Mouse (Mus musculus) heart, embryonic 11.5 days (tissue): Measurements from ENCODE around the gene Tbx4. TPM values are rescaled to one million over a fixed set of nuclear protein-coding genes. Genes with fewer than 3 reads are reported as not detected.

Experiments used
- ATAC-seq: fragments of 200-750 bp; cut with Nextera tagmentation; replicated peaks from 2 replicates; pipeline ENCODE4 v1.8.0; 2017; ENCODE audit warnings: moderate library complexity; ENCODE audit not compliant: insufficient number of reproducible peaks, low FRiP score, low TSS enrichment
- H3K27ac ChIP-seq: fragments of 300-500 bp; sonication (generic); 2 replicates; pipeline ENCODE4 v1.5.1; 2014; ENCODE audit warnings: mild to moderate bottlenecking, low read depth, low read length
- H3K27me3 ChIP-seq: fragments of 300-500 bp; sonication (generic); 2 replicates; pipeline ENCODE4 v1.6.1; 2014; ENCODE audit warnings: mild to moderate bottlenecking, low read length, mixed read lengths; ENCODE audit not compliant: control insufficient read depth, insufficient read depth
- H3K36me3 ChIP-seq: fragments of 300-500 bp; sonication (generic); 2 replicates; pipeline ENCODE4 v1.6.1; 2014; ENCODE audit warnings: mild to moderate bottlenecking, low read length, moderate library complexity, mixed read lengths; ENCODE audit not compliant: control insufficient read depth, insufficient read depth
- H3K4me1 ChIP-seq: fragments of 300-500 bp; sonication (generic); 2 replicates; pipeline ENCODE4 v1.6.1; 2014; ENCODE audit warnings: low read length; ENCODE audit not compliant: control insufficient read depth, insufficient read depth
- H3K4me2 ChIP-seq: fragments of 300-500 bp; sonication (generic); 2 replicates; pipeline ENCODE4 v1.6.1; 2014; ENCODE audit warnings: mild to moderate bottlenecking, moderate library complexity
- H3K4me3 ChIP-seq: fragments of 300-500 bp; sonication (generic); 2 replicates; pipeline ENCODE4 v1.5.1; 2014; ENCODE audit warnings: low read depth, low read length
- H3K9ac ChIP-seq: fragments of 300-500 bp; sonication (generic); 2 replicates; pipeline ENCODE4 v1.6.1; 2014; ENCODE audit warnings: mild to moderate bottlenecking, low read depth, low read length, moderate library complexity
- H3K9me3 ChIP-seq: fragments of 300-500 bp; sonication (generic); replicated peaks from 2 replicates; pipeline ENCODE4 v1.6.1; 2016; ENCODE audit warnings: low read length; ENCODE audit not compliant: control insufficient read depth
- WGBS: fragments of 180-500 bp; shearing (Covaris S2); extraction: QIAGEN DNeasy Blood & Tissue Kit; methylation state at CpG from one replicate; pipeline ENCODE4 v1.1.7; 2014; ENCODE audit not compliant: insufficient replicate concordance; 5-methylcytosine and 5-hydroxymethylcytosine counted together
- polyA plus RNA-seq: library from polyadenylated mRNA; unstranded; fragments of >200 nt; fragmentation: Nextera tagmentation; extraction: Ambion mirVana; gene quantifications from 2 replicates; pipeline ENCODE4 v1.2.1, GENCODE M21; 2014

Tbx4 gene
- polyA plus RNA-seq, 1 experiment from 2014 or later: 0.82 TPM

DNA sequence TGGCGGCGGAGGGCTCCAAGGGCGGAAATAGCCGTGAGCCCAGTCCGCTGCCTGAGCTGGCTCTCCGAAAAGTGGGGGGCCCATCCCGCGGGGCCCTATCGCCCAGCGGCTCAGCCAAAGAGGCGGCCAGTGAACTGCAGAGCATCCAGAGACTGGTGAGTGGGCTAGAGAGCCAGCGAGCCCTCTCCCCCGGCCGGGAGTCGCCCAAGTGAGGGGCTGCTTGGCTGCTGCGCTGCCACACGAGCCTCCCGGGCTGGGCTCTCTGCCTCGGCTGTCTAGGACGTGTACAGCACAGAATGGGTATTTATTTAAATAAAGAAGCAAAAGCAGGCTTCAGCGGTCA, 45.4 kb upstream of the Tbx4 start:
- H3K27ac ChIP-seq: no peak overlapping the region
- peaks cover 77% of the 10 kb centered on the region for H3K27me3 ChIP-seq
- no peak for ATAC-seq
- no peaks in the 10 kb centered on the region for H3K9me3 ChIP-seq
- peak overlapping the region; percentile 47; the same call in 1 of the 2 replicates for H3K9ac ChIP-seq
- peak overlapping the region; percentile 93 for H3K4me2 ChIP-seq
- WGBS: 9% methylated on average over 21 of the region's 21 CpGs
- peak overlapping the region; percentile 34 for H3K4me3 ChIP-seq
- no peaks in the 10 kb centered on the region for H3K36me3 ChIP-seq
- peaks cover 36% of the 10 kb centered on the region for H3K4me1 ChIP-seq

DNA sequence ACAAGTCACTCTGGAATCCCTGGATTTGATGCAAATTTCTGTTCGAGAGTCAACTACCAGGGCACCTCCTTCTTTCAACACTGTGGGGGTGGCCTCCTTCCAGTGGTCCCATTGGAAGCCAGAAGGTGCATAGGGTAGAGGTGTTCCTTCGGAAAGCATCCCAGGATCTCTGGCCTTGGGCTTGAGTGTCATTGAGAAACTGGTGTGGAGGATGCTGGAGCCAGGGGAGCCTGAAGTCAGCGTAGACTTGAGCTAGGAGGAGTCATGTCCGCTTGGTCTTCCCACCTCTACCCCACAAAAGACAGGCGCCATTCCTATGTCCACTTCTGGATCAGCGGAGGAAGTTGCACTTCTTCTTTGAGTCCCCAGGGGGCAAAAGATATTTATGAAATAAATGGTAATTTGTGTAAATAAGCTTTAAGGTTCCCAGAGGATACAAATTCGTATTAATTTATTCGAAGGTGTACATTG, 45.0 kb upstream of the Tbx4 start:
- Histone ChIP-seq H3K36me3 (no peaks in the 10 kb centered on the region), H3K4me3 (no peak overlapping the region), H3K27me3 (peaks cover 74% of the 10 kb centered on the region), H3K4me2 (peak overlapping the region; percentile 93), H3K9me3 (no peaks in the 10 kb centered on the region), H3K9ac (no peak overlapping the region), H3K4me1 (peaks cover 36% of the 10 kb centered on the region), H3K27ac (no peak overlapping the region)
- WGBS: 15% methylated on average over 8 of the region's 8 CpGs
- no peak for ATAC-seq

DNA sequence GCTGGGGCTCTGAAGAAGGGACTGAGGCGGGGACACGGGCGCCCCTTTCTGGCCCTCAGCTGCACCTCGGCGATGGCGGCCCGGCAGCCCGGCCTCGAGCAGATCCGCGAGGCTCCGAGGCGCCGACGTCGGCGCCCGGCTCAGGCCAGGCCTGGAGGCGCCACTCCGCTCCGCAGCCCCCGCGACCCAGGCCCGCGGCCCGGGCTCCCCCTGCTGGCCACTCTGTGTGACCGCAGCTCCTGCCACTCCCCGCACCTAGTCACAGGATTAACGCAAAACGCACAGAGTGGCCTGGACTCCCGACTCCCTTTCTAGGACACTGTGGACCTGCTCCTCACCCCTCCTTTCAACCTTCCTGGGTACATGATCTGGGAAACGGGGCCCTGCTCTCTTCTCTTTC, 44.2 kb upstream of the Tbx4 start:
- peak; percentile 27; the same call in 1 of the 2 replicates for ATAC-seq
- 0% methylated on average over 30 of the region's 32 CpGs for WGBS
- H3K36me3 ChIP-seq: no peaks in the 10 kb centered on the region
- peaks cover 74% of the 10 kb centered on the region for H3K27me3 ChIP-seq
- no peaks in the 10 kb centered on the region for H3K9me3 ChIP-seq
- H3K9ac ChIP-seq: peak overlapping the region; percentile 75
- H3K4me1 ChIP-seq: peaks cover 35% of the 10 kb centered on the region
- peak overlapping the region; percentile 76 for H3K4me2 ChIP-seq
- H3K4me3 ChIP-seq: peak overlapping the region; percentile 41
- H3K27ac ChIP-seq: 0 out of 2 replicates have a peak overlapping the region, but pooled peaks have one; percentile 25

DNA sequence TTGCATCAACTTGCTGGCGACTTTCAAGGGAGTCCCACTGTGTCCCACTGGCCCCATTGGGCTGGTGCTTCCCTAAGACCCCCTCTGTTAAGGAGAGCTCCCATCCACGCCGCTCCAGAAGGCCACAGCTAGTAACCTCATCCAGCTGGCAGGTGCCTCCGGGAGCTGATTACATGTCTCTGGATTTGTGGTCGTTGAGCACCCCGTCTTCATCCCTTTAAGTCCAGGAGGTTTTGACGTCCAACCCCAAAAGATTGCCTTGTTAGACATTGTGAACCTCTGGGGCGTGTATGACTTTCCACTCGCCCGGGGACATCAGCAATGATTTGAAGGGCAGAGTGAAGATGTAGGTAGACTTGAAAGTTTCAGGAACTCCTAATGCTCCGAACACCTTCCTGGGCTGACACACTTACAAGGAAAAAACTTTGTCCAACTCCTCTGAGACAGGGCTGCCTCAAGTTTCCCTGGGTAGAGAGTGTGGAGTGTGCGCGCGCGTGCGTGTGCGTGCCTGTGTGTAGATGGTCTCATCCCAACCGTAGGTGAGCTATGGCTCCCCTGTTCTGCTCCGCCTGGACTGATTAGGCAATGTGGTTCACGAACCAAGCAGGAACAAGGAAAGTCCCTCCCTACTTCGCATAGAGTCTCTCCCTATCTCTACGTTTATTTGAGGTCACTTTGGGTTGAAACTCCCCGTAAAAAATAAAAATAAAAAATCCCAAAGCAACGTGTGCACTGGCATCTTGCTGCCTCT, 43.5 kb upstream of the Tbx4 start:
- H3K4me2 ChIP-seq: peak overlapping the region; percentile 76
- peaks cover 69% of the 10 kb centered on the region for H3K27me3 ChIP-seq
- H3K4me1 ChIP-seq: peaks cover 30% of the 10 kb centered on the region
- H3K36me3 ChIP-seq: no peaks in the 10 kb centered on the region
- 0 out of 2 replicates have a peak overlapping the region, but pooled peaks have one; percentile 31 for H3K27ac ChIP-seq
- WGBS: 6% methylated on average over 24 of the region's 24 CpGs
- 0 out of 2 replicates have a peak overlapping the region, but pooled peaks have one; percentile 49 for H3K9ac ChIP-seq
- no peak for ATAC-seq
- H3K4me3 ChIP-seq: peak overlapping the region; percentile 50
- no peaks in the 10 kb centered on the region for H3K9me3 ChIP-seq

DNA sequence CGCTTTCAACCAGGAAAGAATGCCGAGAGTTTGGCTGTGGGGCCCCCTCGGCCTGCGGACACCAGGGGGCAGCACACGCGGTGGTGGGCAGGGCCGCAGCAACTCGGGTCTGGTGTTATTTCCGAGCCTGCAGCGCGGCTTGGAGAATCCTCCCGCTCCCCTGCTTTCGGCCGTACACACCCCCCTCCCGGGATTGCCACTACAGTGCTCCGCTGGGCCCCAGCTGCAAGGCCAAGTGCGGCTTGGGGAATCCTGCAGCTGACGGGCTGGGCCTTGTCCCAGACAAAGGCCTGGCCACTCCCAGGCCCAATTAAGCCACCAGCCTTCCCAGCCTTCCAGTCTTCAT, 42.9 kb upstream of the Tbx4 start:
- peak overlapping the region; percentile 50 for H3K4me3 ChIP-seq
- peak overlapping the region; percentile 63 for H3K9ac ChIP-seq
- H3K27ac ChIP-seq: peak overlapping the region; percentile 24; the same call in 1 of the 2 replicates
- ATAC-seq: no peak
- under 1% methylated on average over 18 of the region's 18 CpGs for WGBS
- H3K36me3 ChIP-seq: no peaks in the 10 kb centered on the region
- peaks cover 65% of the 10 kb centered on the region for H3K27me3 ChIP-seq
- peaks cover 26% of the 10 kb centered on the region for H3K4me1 ChIP-seq
- no peaks in the 10 kb centered on the region for H3K9me3 ChIP-seq
- peak overlapping the region; percentile 76 for H3K4me2 ChIP-seq

DNA sequence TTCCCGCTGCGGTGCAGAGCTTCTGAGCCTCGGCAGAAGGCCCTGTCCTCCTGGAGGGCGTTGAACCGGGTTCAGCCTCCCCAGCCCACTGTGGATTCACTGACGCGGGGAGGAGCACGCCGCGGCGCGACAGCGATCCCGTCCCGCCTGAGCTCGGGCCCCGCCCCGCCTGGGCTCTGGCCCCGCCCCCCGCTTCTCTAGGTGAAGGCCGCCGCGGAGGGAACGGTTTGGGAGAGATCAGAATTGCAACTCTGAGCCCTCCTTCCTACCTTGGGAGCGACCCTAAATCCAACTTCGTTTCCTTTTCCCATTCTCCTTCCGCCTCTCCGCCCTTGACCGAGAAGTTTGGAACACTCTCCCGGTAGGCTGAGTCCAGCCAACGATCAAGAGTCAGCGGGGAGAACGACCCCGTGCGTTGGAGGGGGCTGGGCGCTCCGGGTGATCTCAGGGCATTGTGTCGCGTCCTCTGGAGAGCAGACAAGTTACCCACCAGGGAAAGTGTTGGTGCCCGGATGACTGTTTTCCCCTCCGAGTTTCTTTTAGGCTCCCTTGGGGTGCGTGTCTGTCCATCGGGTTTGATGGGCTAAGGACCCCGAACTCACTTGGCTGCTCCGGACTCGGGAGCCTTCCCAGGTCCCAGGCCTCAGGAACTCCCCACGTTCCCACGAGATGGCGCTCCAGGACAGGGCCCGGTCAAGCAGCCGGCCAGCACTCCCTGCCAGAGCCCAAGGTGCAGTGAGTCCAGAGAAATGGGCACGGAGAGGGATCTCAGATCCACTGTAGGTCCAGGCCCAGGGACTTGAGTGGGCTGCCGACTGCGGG, 41.9 kb upstream of the Tbx4 start:
- Histone ChIP-seq H3K27me3 (peaks cover 60% of the 10 kb centered on the region), H3K36me3 (no peaks in the 10 kb centered on the region), H3K9me3 (no peaks in the 10 kb centered on the region), H3K9ac (peak overlapping the region; percentile 63), H3K27ac (peak overlapping the region; percentile 24; the same call in 1 of the 2 replicates), H3K4me2 (peak overlapping the region; percentile 76), H3K4me3 (peak overlapping the region; percentile 50), H3K4me1 (peaks cover 21% of the 10 kb centered on the region)
- 1% methylated on average over 53 of the region's 54 CpGs for WGBS
- peak; percentile 48 for ATAC-seq

DNA sequence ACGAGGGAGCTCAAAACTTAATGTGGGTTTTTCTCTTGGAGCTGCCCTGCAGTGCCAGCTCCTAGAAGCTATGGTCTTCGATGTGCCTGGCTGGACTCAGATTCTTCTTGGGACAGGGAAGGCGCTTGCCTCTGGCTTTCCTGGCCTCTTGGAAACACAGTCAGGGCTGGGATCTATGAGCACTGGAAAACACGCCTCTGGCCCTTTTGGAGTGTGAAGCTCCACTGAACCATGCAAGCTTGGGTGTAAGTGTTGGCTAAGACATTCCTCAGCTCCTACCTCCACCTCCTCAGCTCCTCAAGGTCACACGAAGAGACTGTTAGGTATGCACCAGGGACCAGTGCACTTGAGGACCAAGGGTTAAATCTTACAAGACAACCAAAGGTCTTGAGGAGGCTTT, 41.3 kb upstream of the Tbx4 start:
- H3K4me2 ChIP-seq: peak overlapping the region; percentile 76
- peak overlapping the region; percentile 50 for H3K4me3 ChIP-seq
- no peaks in the 10 kb centered on the region for H3K36me3 ChIP-seq
- peaks cover 17% of the 10 kb centered on the region for H3K4me1 ChIP-seq
- H3K27me3 ChIP-seq: peaks cover 53% of the 10 kb centered on the region
- WGBS: 32% methylated on average over 5 of the region's 5 CpGs
- no peak overlapping the region; the same call in 1 of the 2 replicates for H3K9ac ChIP-seq
- no peaks in the 10 kb centered on the region for H3K9me3 ChIP-seq
- H3K27ac ChIP-seq: no peak overlapping the region
- no peak for ATAC-seq

DNA sequence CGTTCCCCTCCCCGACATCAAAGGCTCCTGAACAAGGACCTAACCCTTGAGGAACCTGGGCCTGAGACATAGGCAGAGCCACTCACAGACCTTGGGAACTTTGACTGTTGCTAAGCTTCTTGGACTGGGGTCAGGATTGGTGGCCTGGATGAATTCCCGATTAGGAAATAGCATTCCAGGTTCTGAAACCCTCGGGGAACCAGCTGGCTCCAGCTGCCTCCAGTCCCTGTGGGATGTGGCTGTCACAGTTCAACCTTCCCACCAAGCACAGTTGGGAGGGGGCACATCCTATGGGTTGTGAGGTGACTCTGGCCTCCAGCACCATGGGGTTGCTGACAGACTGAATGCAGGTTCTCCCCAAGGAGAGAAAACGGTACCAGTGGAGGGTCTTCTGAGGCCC, 40.3 kb upstream of the Tbx4 start:
- H3K9ac ChIP-seq: no peak overlapping the region
- ATAC-seq: no peak
- no peak overlapping the region for H3K4me2 ChIP-seq
- H3K4me3 ChIP-seq: no peak overlapping the region
- H3K9me3 ChIP-seq: no peaks in the 10 kb centered on the region
- H3K4me1 ChIP-seq: peaks cover 10% of the 10 kb centered on the region
- H3K36me3 ChIP-seq: no peaks in the 10 kb centered on the region
- 38% methylated on average over 5 of the region's 5 CpGs for WGBS
- peaks cover 44% of the 10 kb centered on the region for H3K27me3 ChIP-seq
- no peak overlapping the region for H3K27ac ChIP-seq
